Mouse (Mus musculus) intestine, postnatal 0 days (tissue): ENCODE data around the gene Ssrp1. TPM values are rescaled to one million over a fixed set of nuclear protein-coding genes. Genes with fewer than 3 reads are reported as not detected.

ENCODE experiments used
- ATAC-seq: fragments of 200-750 bp; cut with Nextera tagmentation; 2 replicates; pipeline ENCODE4 v1.8.0; 2017; ENCODE audit warnings: mild to moderate bottlenecking, moderate TSS enrichment, moderate library complexity
- H3K27ac ChIP-seq: fragments of 300-500 bp; sonication (generic); 2 replicates; pipeline ENCODE4 v1.5.1; 2014; ENCODE audit warnings: mild to moderate bottlenecking, low read depth, low read length, moderate library complexity
- H3K27me3 ChIP-seq: fragments of 300-500 bp; sonication (generic); replicated peaks from 2 replicates; pipeline ENCODE4 v1.6.1; 2014; ENCODE audit warnings: low read length, mixed read lengths; ENCODE audit not compliant: control insufficient read depth, insufficient read depth
- H3K36me3 ChIP-seq: fragments of 300-500 bp; sonication (generic); 2 replicates; pipeline ENCODE4 v1.6.1; 2014; ENCODE audit warnings: mild to moderate bottlenecking, moderate library complexity; ENCODE audit not compliant: control insufficient read depth, insufficient read depth
- H3K4me1 ChIP-seq: fragments of 300-500 bp; sonication (generic); replicated peaks from 2 replicates; pipeline ENCODE4 v1.6.1; 2014; ENCODE audit warnings: antibody characterized with exemption, low read length, mixed read lengths; ENCODE audit not compliant: control insufficient read depth, insufficient read depth
- H3K4me2 ChIP-seq: fragments of 300-500 bp; sonication (generic); replicated peaks from 2 replicates; pipeline ENCODE4 v1.6.1; 2014; ENCODE audit warnings: low read depth, mild to moderate bottlenecking, moderate library complexity
- H3K4me3 ChIP-seq: fragments of 300-500 bp; sonication (generic); 2 replicates; pipeline ENCODE4 v1.5.1; 2014; ENCODE audit warnings: low read depth, low read length
- H3K9ac ChIP-seq: fragments of 300-500 bp; sonication (generic); 2 replicates; pipeline ENCODE4 v1.6.1; 2014; ENCODE audit warnings: mild to moderate bottlenecking, low read depth, low read length
- H3K9me3 ChIP-seq: fragments of 300-500 bp; sonication (generic); 2 replicates; pipeline ENCODE4 v1.6.1; 2016; ENCODE audit warnings: mixed run types; ENCODE audit not compliant: control insufficient read depth
- CTCF ChIP-seq: sonication (generic); IDR thresholded peaks from 2 replicates; pipeline ENCODE4 v1.5.1; 2016; ENCODE audit warnings: low read depth, mild to moderate bottlenecking, control low read depth, antibody characterized with exemption, moderate library complexity
- WGBS: fragments of 180-500 bp; shearing (Covaris S2); extraction: QIAGEN DNeasy Blood & Tissue Kit; methylation state at CpG from one replicate; pipeline ENCODE4 v1.1.7; 2014; 5-methylcytosine and 5-hydroxymethylcytosine counted together
- polyA plus RNA-seq: library from polyadenylated mRNA; unstranded; fragments of >200 nt; fragmentation: Nextera tagmentation; extraction: Ambion mirVana; gene quantifications from 2 replicates; pipeline ENCODE4 v1.2.1, GENCODE M21; 2015

Gene Ssrp1
- polyA plus RNA-seq: 71.9 and 73.0 TPM in 2 replicates

DNA sequence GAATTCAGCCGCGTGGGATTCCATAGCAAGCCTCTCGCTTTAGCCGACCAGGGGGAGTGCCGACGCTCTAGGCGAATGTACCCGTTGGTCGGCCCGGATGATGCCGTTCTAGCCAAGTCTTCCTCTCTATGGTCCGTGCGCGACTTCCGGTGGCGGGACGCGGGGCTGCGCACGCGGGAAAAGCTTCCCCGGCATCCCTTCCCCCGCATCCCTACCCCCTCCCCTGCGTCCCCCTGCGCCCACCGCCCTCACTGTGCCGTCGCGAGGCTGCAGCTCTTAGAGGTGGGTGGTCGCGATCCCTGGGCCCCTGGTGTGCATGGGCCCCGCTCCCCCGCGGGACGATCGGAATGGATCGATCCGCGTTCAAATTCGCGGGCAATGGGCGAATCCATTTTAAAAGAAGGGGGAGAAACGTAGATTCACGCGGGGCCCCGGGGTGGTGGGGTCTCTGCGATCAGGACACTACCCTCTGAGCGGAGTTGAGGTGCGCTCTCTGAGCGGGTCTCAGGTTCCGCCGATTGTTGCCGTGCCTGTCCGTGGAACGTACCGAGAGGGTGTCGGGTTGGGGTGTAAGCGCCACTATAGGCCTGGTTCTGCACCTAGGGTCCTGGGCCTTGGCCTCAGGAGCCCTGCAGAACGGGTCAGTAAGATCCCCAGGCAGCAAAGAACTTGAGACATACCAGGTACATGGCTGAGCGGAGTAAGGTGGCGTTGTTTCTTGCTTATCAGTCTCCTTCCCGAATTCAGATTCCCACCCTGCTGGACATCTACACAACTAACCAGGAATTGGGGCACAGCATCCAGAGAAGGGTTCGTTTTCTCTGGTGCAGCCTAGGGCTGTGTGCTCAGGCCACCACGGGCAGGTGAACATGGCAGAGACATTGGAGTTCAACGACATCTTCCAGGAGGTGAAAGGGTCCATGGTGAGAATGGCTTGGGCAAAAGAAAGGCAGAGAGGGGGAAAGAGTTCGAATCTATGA is at the start of gene Ssrp1, which contains the start of gene P2rx3:
Gene Ssrp1 (plus strand): TSS at position 188 of the 980 bp plus-strand sequence.
Gene P2rx3 (minus strand): TSS at position 416 of the 980 bp plus-strand sequence.
- H3K27ac ChIP-seq: peak within 1 kb of the TSS; percentile 84
- H3K9me3 ChIP-seq: no peaks in the 10 kb centered on the region
- H3K4me3 ChIP-seq: peak within 1 kb of the TSS; percentile 87
- peaks cover 28% of the 10 kb centered on the region for H3K36me3 ChIP-seq
- TF ChIP-seq CTCF: peak; percentile 37
- H3K27me3 ChIP-seq: no peaks in the 10 kb centered on the region
- H3K9ac ChIP-seq: peak within 1 kb of the TSS; percentile 90
- peaks cover 6% of the 10 kb centered on the region; the same call in 1 of the 2 replicates for H3K4me1 ChIP-seq
- H3K4me2 ChIP-seq: peak within 1 kb of the TSS; percentile 84
- WGBS: 2% methylated on average over 65 of the region's 66 CpGs
- ATAC-seq: peak; percentile 91

DNA sequence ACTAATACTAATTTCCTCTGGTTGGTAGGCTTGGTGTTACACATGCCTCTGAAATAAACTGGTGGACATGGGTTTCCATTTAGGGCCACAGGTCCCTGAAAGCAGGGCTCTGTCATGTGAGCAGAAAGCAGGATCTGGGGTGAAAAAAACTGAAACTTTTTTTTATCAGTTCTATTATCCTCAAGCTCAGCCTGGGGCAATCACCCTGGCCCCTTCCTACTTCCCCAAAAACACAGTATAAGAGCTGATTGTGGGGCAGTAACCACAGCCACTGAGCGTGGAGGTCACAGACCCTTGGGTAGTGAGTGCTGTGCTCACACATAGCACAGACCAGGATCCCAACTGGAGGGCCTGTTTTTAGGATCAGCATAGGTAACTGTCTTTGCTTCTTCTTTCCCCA is 49.1 kb upstream of the Ssrp1 start, which contains the start of gene Prg3:
Gene Prg3 (plus strand): TSS at position 286 of the 400 bp plus-strand sequence.
- no peaks in the 10 kb centered on the region for H3K36me3 ChIP-seq
- 86% methylated on average over 1 of the region's 1 CpGs for WGBS

DNA sequence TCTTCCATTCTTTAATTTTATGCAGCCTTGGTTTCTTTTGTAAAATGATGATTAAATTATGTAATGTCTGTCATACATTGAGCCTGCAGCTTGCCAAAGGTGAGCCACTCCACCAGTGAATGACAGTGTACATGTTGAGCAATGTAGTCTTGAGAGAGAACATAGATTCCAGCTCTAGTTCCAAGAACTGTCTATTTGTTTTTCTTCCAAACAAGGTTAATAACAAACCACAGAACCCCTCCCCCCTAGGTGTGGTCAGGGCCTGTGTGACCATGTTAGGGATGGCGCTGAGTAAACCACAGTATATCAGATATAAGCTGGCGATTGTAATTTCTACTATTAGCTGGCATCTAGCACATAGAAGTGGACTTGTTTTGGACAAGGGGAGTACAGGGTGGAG is 40.7 kb upstream of the Ssrp1 start:
- Histone ChIP-seq H3K27ac (no peak overlapping the region), H3K4me2 (no peak overlapping the region), H3K4me3 (no peak overlapping the region), H3K9ac (no peak overlapping the region), H3K36me3 (no peaks in the 10 kb centered on the region), H3K9me3 (no peaks in the 10 kb centered on the region), H3K4me1 (no peaks in the 10 kb centered on the region), H3K27me3 (no peaks in the 10 kb centered on the region)
- no peak for ATAC-seq
- TF ChIP-seq CTCF: no peak
- WGBS: 62% methylated on average over 2 of the region's 2 CpGs

More for the DNA sequence above, 49.1 kb upstream of the Ssrp1 start, which contains the start of gene Prg3:
- no peaks in the 10 kb centered on the region for H3K27me3 ChIP-seq
- no peak within 1 kb of the TSS for H3K4me3 ChIP-seq
- no peak within 1 kb of the TSS for H3K4me2 ChIP-seq
- no peak within 1 kb of the TSS for H3K27ac ChIP-seq
- TF ChIP-seq CTCF: no peak
- ATAC-seq: no peak
- H3K9me3 ChIP-seq: no peaks in the 10 kb centered on the region
- no peaks in the 10 kb centered on the region for H3K4me1 ChIP-seq
- no peak within 1 kb of the TSS for H3K9ac ChIP-seq

DNA sequence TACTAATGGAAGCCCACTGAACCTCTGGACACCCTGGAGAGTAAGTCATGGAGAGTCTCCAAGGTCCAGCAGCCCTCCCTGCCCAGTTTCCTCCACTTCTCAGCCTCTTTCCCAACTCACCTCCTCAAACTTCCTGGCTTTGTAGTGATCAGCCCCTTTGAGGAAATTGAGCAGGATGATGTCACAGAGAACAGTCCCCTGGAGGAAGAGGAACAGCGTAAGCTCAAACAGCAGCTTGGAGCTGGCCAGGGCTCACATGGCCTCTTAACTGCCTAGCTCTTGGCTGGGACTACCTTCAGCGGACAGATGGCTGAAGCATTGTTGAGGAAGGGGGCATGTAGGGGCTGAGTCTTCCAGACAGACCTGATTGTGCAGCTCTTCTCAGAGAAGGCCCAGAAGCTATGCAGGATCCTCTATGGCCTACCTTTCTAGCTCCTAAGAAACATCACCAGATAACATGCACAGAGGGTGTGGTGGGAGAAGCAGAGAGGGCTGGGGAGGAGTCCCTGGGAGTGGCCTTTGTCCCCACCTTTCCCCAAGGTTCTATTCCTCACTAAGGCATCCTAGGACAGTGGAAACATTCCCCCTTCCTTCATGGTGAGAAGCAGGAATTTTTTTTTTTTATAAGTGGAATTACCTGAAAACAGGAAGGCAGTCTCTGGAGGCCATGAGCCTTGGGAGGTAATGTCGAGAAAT is 37.4 kb upstream of the Ssrp1 start:
- no peak overlapping the region for H3K4me3 ChIP-seq
- no peaks in the 10 kb centered on the region for H3K27me3 ChIP-seq
- H3K4me1 ChIP-seq: no peaks in the 10 kb centered on the region
- 53% methylated on average over 3 of the region's 3 CpGs for WGBS
- no peak for ATAC-seq
- no peaks in the 10 kb centered on the region for H3K36me3 ChIP-seq
- no peaks in the 10 kb centered on the region for H3K9me3 ChIP-seq
- H3K4me2 ChIP-seq: no peak overlapping the region
- no peak for TF ChIP-seq CTCF
- no peak overlapping the region for H3K27ac ChIP-seq
- no peak overlapping the region for H3K9ac ChIP-seq

DNA sequence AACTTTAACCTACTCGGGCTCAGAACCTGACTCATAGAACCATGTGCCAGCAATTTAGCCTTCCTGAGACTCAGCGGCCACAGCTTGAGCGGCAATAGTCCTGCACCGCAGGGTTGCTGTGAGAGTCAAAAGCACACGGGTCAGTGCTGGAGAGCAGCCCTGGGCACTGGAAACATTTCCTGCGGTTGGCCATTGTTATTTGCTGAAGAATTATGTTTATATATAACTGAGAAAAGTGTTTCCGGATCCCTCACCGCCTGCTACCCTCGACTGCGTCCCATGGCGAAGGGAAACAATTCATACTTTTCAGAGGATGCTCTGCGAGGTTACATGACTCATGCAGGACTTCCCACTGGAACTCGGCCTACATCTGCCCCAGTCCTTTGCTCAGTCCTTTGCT is 35.5 kb upstream of the Ssrp1 start:
- ATAC-seq: no peak
- H3K4me3 ChIP-seq: no peak overlapping the region
- H3K36me3 ChIP-seq: no peaks in the 10 kb centered on the region
- H3K4me1 ChIP-seq: no peaks in the 10 kb centered on the region
- no peak overlapping the region for H3K4me2 ChIP-seq
- TF ChIP-seq CTCF: no peak
- H3K9ac ChIP-seq: no peak overlapping the region
- H3K27me3 ChIP-seq: no peaks in the 10 kb centered on the region
- H3K27ac ChIP-seq: no peak overlapping the region
- WGBS: 59% methylated on average over 13 of the region's 13 CpGs
- no peaks in the 10 kb centered on the region for H3K9me3 ChIP-seq

DNA sequence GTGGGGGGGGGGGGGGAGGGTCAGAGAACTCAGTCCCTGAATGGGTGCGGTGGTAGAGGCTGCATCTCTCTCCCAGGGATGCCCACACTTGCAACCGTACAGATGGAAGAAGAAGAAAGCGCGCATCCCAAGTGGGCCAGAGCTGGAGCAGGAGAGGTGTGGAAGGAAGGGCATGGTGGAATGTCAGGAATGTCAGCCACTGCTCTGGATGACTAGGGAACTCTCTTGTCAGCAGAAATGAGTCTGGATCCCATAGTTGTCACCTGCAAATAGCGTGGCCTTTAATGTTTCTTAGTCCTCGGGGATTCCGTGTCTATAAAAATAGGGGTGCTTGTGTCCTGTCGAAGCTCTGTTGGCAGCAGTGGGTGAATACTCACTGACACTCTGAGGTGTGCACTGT is 34.5 kb upstream of the Ssrp1 start:
- no peak overlapping the region for H3K27ac ChIP-seq
- no peaks in the 10 kb centered on the region for H3K27me3 ChIP-seq
- no peak overlapping the region for H3K4me3 ChIP-seq
- H3K9me3 ChIP-seq: no peaks in the 10 kb centered on the region
- 64% methylated on average over 8 of the region's 8 CpGs for WGBS
- no peak overlapping the region for H3K9ac ChIP-seq
- H3K4me2 ChIP-seq: no peak overlapping the region
- ATAC-seq: no peak
- TF ChIP-seq CTCF: no peak
- no peaks in the 10 kb centered on the region for H3K36me3 ChIP-seq
- H3K4me1 ChIP-seq: no peaks in the 10 kb centered on the region
